Mouse (Mus musculus) heart, embryonic 11.5 days (tissue): ENCODE measurements around the gene Prr18. TPM values are rescaled to one million over a fixed set of nuclear protein-coding genes. Genes with fewer than 3 reads are reported as not detected.

Experiments used
- ATAC-seq: fragments of 200-750 bp; cut with Nextera tagmentation; replicated peaks from 2 replicates; pipeline ENCODE4 v1.8.0; 2017; ENCODE audit warnings: moderate library complexity; ENCODE audit not compliant: insufficient number of reproducible peaks, low FRiP score, low TSS enrichment
- H3K27ac ChIP-seq: fragments of 300-500 bp; sonication (generic); 2 replicates; pipeline ENCODE4 v1.5.1; 2014; ENCODE audit warnings: mild to moderate bottlenecking, low read depth, low read length
- H3K27me3 ChIP-seq: fragments of 300-500 bp; sonication (generic); 2 replicates; pipeline ENCODE4 v1.6.1; 2014; ENCODE audit warnings: mild to moderate bottlenecking, low read length, mixed read lengths; ENCODE audit not compliant: control insufficient read depth, insufficient read depth
- H3K36me3 ChIP-seq: fragments of 300-500 bp; sonication (generic); 2 replicates; pipeline ENCODE4 v1.6.1; 2014; ENCODE audit warnings: mild to moderate bottlenecking, low read length, moderate library complexity, mixed read lengths; ENCODE audit not compliant: control insufficient read depth, insufficient read depth
- H3K4me1 ChIP-seq: fragments of 300-500 bp; sonication (generic); 2 replicates; pipeline ENCODE4 v1.6.1; 2014; ENCODE audit warnings: low read length; ENCODE audit not compliant: control insufficient read depth, insufficient read depth
- H3K4me2 ChIP-seq: fragments of 300-500 bp; sonication (generic); 2 replicates; pipeline ENCODE4 v1.6.1; 2014; ENCODE audit warnings: mild to moderate bottlenecking, moderate library complexity
- H3K4me3 ChIP-seq: fragments of 300-500 bp; sonication (generic); 2 replicates; pipeline ENCODE4 v1.5.1; 2014; ENCODE audit warnings: low read depth, low read length
- H3K9ac ChIP-seq: fragments of 300-500 bp; sonication (generic); 2 replicates; pipeline ENCODE4 v1.6.1; 2014; ENCODE audit warnings: mild to moderate bottlenecking, low read depth, low read length, moderate library complexity
- H3K9me3 ChIP-seq: fragments of 300-500 bp; sonication (generic); replicated peaks from 2 replicates; pipeline ENCODE4 v1.6.1; 2016; ENCODE audit warnings: low read length; ENCODE audit not compliant: control insufficient read depth
- WGBS: fragments of 180-500 bp; shearing (Covaris S2); extraction: QIAGEN DNeasy Blood & Tissue Kit; methylation state at CpG from one replicate; pipeline ENCODE4 v1.1.7; 2014; ENCODE audit not compliant: insufficient replicate concordance; 5-methylcytosine and 5-hydroxymethylcytosine counted together
- polyA plus RNA-seq: library from polyadenylated mRNA; unstranded; fragments of >200 nt; fragmentation: Nextera tagmentation; extraction: Ambion mirVana; gene quantifications from 2 replicates; pipeline ENCODE4 v1.2.1, GENCODE M21; 2014

Prr18 gene
- polyA plus RNA-seq, 1 experiment from 2014 or later, result 0.39 TPM

DNA sequence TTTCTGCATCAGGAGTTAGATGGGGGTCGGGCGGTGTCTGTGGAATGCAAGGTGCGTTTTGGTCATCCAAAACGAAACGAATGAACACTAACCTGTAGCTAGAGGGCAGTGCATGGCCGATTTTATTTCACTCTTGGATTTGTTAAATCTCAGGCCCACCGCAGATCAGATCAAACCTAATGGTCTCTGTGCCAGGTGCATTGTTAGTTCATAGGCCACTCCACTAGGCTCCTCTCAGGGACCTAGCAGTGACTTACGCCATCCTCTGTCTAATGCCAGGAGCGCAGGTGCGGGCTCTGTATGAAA is 52.5 kb downstream of the Prr18 start:
- Histone ChIP-seq H3K9ac (no peak overlapping the region), H3K4me1 (no peaks in the 10 kb centered on the region), H3K27ac (no peak overlapping the region), H3K4me2 (peak overlapping the region; percentile 27), H3K36me3 (no peaks in the 10 kb centered on the region), H3K27me3 (peaks cover 46% of the 10 kb centered on the region), H3K4me3 (0 out of 2 replicates have a peak overlapping the region, but pooled peaks have one; percentile 25), H3K9me3 (no peaks in the 10 kb centered on the region)
- no peak for ATAC-seq
- 3% methylated on average over 10 of the region's 10 CpGs for WGBS

GRCm38 (mm10) chr17:8390487-8390886 is 53.2 kb downstream of the Prr18 start:
- Histone ChIP-seq H3K9me3 (no peaks in the 10 kb centered on the region), H3K9ac (no peak overlapping the region), H3K4me3 (no peak overlapping the region), H3K36me3 (no peaks in the 10 kb centered on the region), H3K27ac (no peak overlapping the region), H3K4me1 (no peaks in the 10 kb centered on the region), H3K27me3 (peaks cover 46% of the 10 kb centered on the region), H3K4me2 (no peak overlapping the region)
- ATAC-seq, result no peak
- 40% methylated on average over 4 of the region's 4 CpGs for WGBS

Other genes with a start within 250 kb of the Prr18 start
- gene Gm49673, start 189.7 kb upstream of the Prr18 start, polyA plus RNA-seq, result not detected in 2 replicates
- 28.3 and 30.0 TPM in 2 replicates for gene Rnaset2a, start 189.4 kb upstream of the Prr18 start, polyA plus RNA-seq
- 24.9 and 28.9 TPM in 2 replicates for gene Fgfr1op, start 172.0 kb upstream of the Prr18 start, polyA plus RNA-seq
- gene Ccr6, start 101.4 kb upstream of the Prr18 start, polyA plus RNA-seq, result not detected in 2 replicates
- 152 and 153 TPM in 2 replicates for gene Mpc1, start 54.6 kb upstream of the Prr18 start, polyA plus RNA-seq
- gene Sft2d1, start 26.4 kb upstream of the Prr18 start, polyA plus RNA-seq, result 66.9 and 71.5 TPM in 2 replicates
- 0.73 and 0.79 TPM in 2 replicates for gene T2, start 18.5 kb downstream of the Prr18 start, polyA plus RNA-seq
- gene T, start 97.0 kb downstream of the Prr18 start, polyA plus RNA-seq, result 0.24 and 0.31 TPM in 2 replicates
- gene Pde10a, start 187.9 kb downstream of the Prr18 start, polyA plus RNA-seq, result 3.0 and 4.1 TPM in 2 replicates
- gene Gm17087, start 229.5 kb downstream of the Prr18 start, polyA plus RNA-seq, result not detected in 2 replicates